Mouse (Mus musculus) kidney, postnatal 10 days (tissue): ENCODE data around the gene Tex21.

Source experiments
- DNase-seq: peaks from one replicate; pipeline ENCODE4 v3.0.0; 2021; ENCODE audit warnings: mixed read lengths

Gene Tex21

GRCm38 (mm10) chr12:76246646-76247045, at the start of gene Tex21:
Tex21 (minus strand) TSS chr12:76246746.
- DNase-seq, result no peak

DNA sequence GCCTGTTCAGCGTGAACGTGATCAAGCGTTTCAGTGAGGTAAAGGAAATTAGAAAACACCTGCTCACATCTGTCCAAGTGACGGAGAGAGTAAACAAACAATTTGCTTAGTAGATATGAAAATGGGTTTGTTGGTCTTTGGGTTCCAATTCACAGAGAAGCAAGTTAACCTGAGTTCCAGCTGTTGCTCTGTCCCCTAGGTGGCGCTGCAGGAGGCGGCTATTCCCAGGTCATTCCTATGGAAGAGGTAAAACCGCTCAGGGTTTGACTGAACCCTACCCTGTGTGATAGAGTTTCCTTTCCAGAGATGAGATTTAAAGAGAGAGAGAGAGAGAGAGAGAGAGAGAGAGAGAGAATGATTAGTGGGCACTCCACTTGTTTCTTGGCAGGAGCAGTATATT, 46.6 kb upstream of the Tex21 start:
- peak; percentile 83 for DNase-seq

- DNase-seq, result no peak
Observed at GRCm38 (mm10) chr12:76290271-76290670, 43.7 kb upstream of the Tex21 start.

GRCm38 (mm10) chr12:76289428-76289827, 42.9 kb upstream of the Tex21 start:
- DNase-seq, result no peak

- no peak for DNase-seq
Observed at GRCm38 (mm10) chr12:76288494-76288893, 41.9 kb upstream of the Tex21 start.

DNA sequence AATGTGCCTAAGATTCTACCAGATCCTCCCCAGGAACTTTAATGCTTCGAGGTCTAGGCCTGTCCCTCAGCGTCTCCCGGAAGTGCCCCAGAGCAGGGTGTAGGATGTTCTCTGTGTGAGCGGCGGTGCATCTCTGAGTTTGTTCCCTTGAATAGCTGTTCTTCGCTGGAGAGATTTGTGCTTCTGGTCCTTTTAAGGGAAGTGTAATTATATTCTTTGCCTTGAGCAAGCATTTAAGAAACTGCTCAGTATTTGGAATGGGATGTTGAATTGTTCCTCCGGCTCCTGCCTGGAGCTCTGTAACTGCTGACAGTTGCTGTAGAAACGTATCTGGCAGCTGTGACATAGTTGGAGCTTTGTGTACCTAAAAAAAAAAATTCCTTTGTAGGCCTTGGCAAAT, 41.4 kb upstream of the Tex21 start:
- DNase-seq, result no peak

DNA sequence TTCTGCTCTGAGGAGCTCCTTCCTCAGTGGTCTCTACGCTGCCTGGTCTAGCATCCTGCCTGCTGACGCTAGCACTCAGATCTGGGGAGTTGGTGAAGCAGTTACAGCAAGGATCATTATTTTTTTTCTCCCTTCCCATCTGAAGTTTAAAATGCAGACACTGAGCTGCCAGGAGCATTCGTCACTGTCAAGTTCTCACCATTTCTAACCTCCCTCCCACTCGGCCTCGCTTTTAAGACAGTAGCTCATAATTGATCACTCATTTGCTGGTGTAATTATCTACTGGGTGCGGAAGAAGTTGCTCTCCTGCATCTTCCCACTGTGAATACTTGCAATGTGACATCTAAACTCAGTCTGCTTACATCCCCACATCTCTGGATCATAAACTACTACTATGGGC, 38.9 kb upstream of the Tex21 start:
- DNase-seq, result no peak

GRCm38 (mm10) chr12:76282532-76283173, 36.1 kb upstream of the Tex21 start:
- DNase-seq, result no peak

DNA sequence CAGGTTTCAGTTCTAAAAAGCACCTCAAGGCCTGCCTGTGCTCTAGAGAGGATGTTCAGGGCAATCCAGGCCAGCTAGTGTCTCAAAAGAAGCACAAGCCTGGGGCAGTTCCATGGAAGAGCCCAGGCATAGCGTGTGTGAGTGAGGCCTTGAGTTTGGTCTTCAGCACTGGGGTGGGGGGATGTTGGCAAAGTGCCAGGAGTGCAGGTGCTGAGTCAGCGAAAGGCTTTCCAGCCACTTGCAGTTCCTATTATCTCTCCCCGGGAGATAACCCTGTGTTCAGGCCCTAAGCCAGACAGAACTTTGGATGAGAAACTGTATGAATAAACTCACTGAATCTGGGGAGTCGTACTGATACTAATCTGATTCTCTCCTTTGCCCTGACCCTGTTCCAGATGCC, 35.6 kb upstream of the Tex21 start:
- DNase-seq, result no peak

- DNase-seq, result no peak
Observed at GRCm38 (mm10) chr12:76281111-76281660, 34.6 kb upstream of the Tex21 start.

- no peak for DNase-seq
Observed at GRCm38 (mm10) chr12:76280556-76280955, 34.0 kb upstream of the Tex21 start.

- no peak for DNase-seq
Observed at GRCm38 (mm10) chr12:76278209-76278608, 31.7 kb upstream of the Tex21 start.

- DNase-seq, result no peak
Observed at GRCm38 (mm10) chr12:76272610-76273524, 26.3 kb upstream of the Tex21 start.

- no peak for DNase-seq
Observed at GRCm38 (mm10) chr12:76271516-76271915, 25.0 kb upstream of the Tex21 start.

DNA sequence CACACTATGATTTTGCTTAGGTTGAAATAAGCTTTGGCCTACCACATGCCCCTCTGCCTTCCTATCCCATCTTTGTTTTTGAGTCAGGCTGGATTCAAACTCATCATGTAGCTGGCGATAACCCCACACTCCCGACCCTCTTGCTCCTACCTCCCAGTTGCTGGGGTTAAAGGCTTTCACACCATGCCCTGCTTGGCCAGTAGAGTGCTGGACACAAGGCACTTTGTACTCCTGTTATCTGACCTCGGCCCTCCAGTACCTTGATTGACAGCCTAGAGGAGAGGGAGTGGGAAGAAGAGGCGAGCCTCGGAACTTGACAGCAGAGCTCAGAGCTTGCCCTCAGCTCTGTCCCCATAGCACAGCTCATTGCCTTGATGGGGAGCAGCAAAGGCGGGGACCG, 22.6 kb upstream of the Tex21 start:
- DNase-seq, result no peak

DNA sequence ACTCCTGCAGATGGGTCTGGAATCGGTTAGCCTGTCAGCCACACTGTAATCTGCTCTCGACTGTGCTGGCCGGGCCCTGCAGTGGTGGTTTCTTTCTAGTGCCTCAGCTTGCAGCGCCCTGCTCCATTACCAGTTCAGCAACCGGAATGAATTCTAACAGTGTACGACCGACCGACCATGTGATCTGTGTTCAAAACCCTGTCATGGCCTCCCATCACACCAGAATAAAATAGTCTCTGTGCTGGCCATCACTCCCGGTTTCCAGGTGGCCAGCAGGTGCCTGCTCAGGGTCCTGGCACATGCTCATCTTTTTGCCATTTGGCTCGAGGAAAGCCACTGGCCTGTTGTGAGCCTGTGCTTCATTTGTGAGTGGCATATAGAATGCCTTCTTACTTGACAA, 22.1 kb upstream of the Tex21 start:
- no peak for DNase-seq

- DNase-seq, result peak; percentile 21
Observed at GRCm38 (mm10) chr12:76266875-76267274, 20.3 kb upstream of the Tex21 start.

- no peak for DNase-seq
Observed at GRCm38 (mm10) chr12:76265001-76265400, 18.5 kb upstream of the Tex21 start.

GRCm38 (mm10) chr12:76264325-76264965, 17.9 kb upstream of the Tex21 start:
- DNase-seq, result no peak

GRCm38 (mm10) chr12:76263876-76264275, 17.3 kb upstream of the Tex21 start:
- DNase-seq, result no peak

GRCm38 (mm10) chr12:76262918-76263317, 16.4 kb upstream of the Tex21 start:
- no peak for DNase-seq

DNA sequence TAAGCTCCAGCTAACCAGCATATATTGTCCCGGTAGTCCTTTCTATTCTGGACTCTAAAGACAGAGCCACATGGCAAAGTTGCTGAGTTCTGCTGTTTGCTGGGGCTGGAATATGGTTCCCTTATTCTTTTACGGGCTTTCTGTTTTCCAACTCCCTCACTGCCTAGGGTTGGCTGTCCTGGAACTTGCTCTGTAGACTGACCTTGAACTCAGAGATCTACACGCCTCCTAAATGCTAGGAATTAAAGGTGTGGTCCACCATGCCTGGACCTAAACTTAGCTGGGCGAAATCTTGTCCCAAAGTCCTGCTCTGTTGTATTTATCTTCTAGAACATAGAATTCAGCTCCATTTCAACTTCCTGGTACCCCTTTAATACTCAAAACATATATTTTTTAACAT, 15.0 kb upstream of the Tex21 start:
- no peak for DNase-seq

GRCm38 (mm10) chr12:76260673-76261072, 14.1 kb upstream of the Tex21 start:
- no peak for DNase-seq
